In genomic region chrX:48033766-48034143, GRCm38 (mm10) we compare ENCODE assay signal across 8 mouse cellular contexts. TPM values are rescaled to one million over a fixed set of nuclear protein-coding genes. Genes with fewer than 3 reads are reported as not detected.
DNase-seq lines count a peak whose midpoint lies in the region; ATAC-seq and TF ChIP-seq lines count a peak whose summit lies in the region.

No protein-coding gene starts in this region.

- no peak overlapping the region for H3K9ac ChIP-seq in lung, postnatal 0 days (replicated peaks; ENCODE audit: low read depth)
- no peak overlapping the region; the same call in 1 of the 2 replicates for H3K9ac ChIP-seq in forebrain, embryonic 16.5 days (replicated peaks; ENCODE audit: low read depth, low read length)
- peak overlapping the region; percentile 67; the same call in 1 of the 2 replicates for H3K9ac ChIP-seq in limb, embryonic 11.5 days (ENCODE audit: low read length)
- H3K9ac ChIP-seq in stomach, embryonic 16.5 days (ENCODE audit: low read length): peak overlapping the region; percentile 64; the same call in 1 of the 2 replicates

- no peak for TF ChIP-seq CTCF in lung, postnatal 0 days (IDR thresholded peaks at IDR 0.05)

- WGBS in lung, postnatal 0 days: 18% methylated on average over 5 of the region's 11 CpGs
- WGBS in forebrain, embryonic 16.5 days: 26% methylated on average over 11 of the region's 11 CpGs
- WGBS in limb, embryonic 11.5 days: 28% methylated on average over 11 of the region's 11 CpGs
- WGBS in stomach, embryonic 16.5 days: 26% methylated on average over 11 of the region's 11 CpGs

- H3K36me3 ChIP-seq in lung, postnatal 0 days (ENCODE audit: insufficient read depth, low read length): no peaks in the 10 kb centered on the region
- no peaks in the 10 kb centered on the region for H3K36me3 ChIP-seq in forebrain, embryonic 16.5 days (ENCODE audit: control insufficient read depth, insufficient read depth)
- no peaks in the 10 kb centered on the region for H3K36me3 ChIP-seq in limb, embryonic 11.5 days (ENCODE audit: control insufficient read depth, insufficient read depth, low read length)
- H3K36me3 ChIP-seq in stomach, embryonic 16.5 days (ENCODE audit: control insufficient read depth, insufficient read depth, low read length): no peaks in the 10 kb centered on the region

- H3K4me2 ChIP-seq in lung, postnatal 0 days (replicated peaks; ENCODE audit: low read depth, low read length): peak overlapping the region; percentile 68
- H3K4me2 ChIP-seq in forebrain, embryonic 16.5 days (ENCODE audit: low read length): peak overlapping the region; percentile 80
- peak overlapping the region; percentile 76 for H3K4me2 ChIP-seq in limb, embryonic 11.5 days (ENCODE audit: low read depth, severe bottlenecking)
- H3K4me2 ChIP-seq in stomach, embryonic 16.5 days (ENCODE audit: low read depth, low read length): peak overlapping the region; percentile 72

- no peaks in the 10 kb centered on the region for H3K27me3 ChIP-seq in lung, postnatal 0 days (replicated peaks; ENCODE audit: insufficient read depth, low read length)
- no peaks in the 10 kb centered on the region; the same call in 1 of the 2 replicates for H3K27me3 ChIP-seq in forebrain, embryonic 16.5 days (replicated peaks; ENCODE audit: control insufficient read depth, insufficient read depth, low read length)
- no peaks in the 10 kb centered on the region for H3K27me3 ChIP-seq in limb, embryonic 11.5 days (ENCODE audit: control insufficient read depth, insufficient read depth, low read length)
- H3K27me3 ChIP-seq in stomach, embryonic 16.5 days (ENCODE audit: control insufficient read depth, insufficient read depth, low read length): peaks cover 5% of the 10 kb centered on the region; the same call in 1 of the 2 replicates

- no peak for DNase-seq in lung, postnatal 0 days (ENCODE audit: low spot score)
- DNase-seq in lung, adult 18-20 months: no peak
- no peak for DNase-seq in limb, embryonic 11.5 days (ENCODE audit: low spot score)
- no peak for DNase-seq in urinary bladder, postnatal 14 days (ENCODE audit: low spot score)
- no peak for DNase-seq in cerebellum, postnatal 14 days
- no peak for DNase-seq in right cerebral cortex, postnatal 10 days (ENCODE audit: low spot score in 2 of 2)

- ATAC-seq in lung, postnatal 0 days: no peak
- ATAC-seq in forebrain, embryonic 16.5 days: no peak
- ATAC-seq in limb, embryonic 11.5 days (ENCODE audit: insufficient number of reproducible peaks, low FRiP score, low TSS enrichment, low read depth): no peak
- no peak for ATAC-seq in stomach, embryonic 16.5 days (ENCODE audit: insufficient read depth, low FRiP score)

- H3K27ac ChIP-seq in lung, postnatal 0 days (ENCODE audit: low read length): no peak overlapping the region
- H3K27ac ChIP-seq in forebrain, embryonic 16.5 days (ENCODE audit: low read length): no peak overlapping the region
- no peak overlapping the region for H3K27ac ChIP-seq in limb, embryonic 11.5 days (replicated peaks; ENCODE audit: low read depth, low read length)
- H3K27ac ChIP-seq in stomach, embryonic 16.5 days (ENCODE audit: low read length): no peak overlapping the region

- peak overlapping the region; percentile 41 for H3K4me3 ChIP-seq in lung, postnatal 0 days (ENCODE audit: low read depth, low read length)
- H3K4me3 ChIP-seq in forebrain, embryonic 16.5 days (replicated peaks; ENCODE audit: low read length): peak overlapping the region; percentile 50
- H3K4me3 ChIP-seq in limb, embryonic 11.5 days (ENCODE audit: low read depth, low read length): peak overlapping the region; percentile 46
- peak overlapping the region; percentile 49 for H3K4me3 ChIP-seq in stomach, embryonic 16.5 days (replicated peaks; ENCODE audit: low read length)

- no peaks in the 10 kb centered on the region for H3K4me1 ChIP-seq in lung, postnatal 0 days (ENCODE audit: insufficient read depth, low read depth, low read length)
- H3K4me1 ChIP-seq in forebrain, embryonic 16.5 days (replicated peaks; ENCODE audit: control insufficient read depth, insufficient read depth, low read length): peaks cover 6% of the 10 kb centered on the region; the same call in 1 of the 2 replicates
- H3K4me1 ChIP-seq in limb, embryonic 11.5 days (ENCODE audit: control insufficient read depth, insufficient read depth, low read length): no peaks in the 10 kb centered on the region
- H3K4me1 ChIP-seq in stomach, embryonic 16.5 days (ENCODE audit: control insufficient read depth, insufficient read depth, low read length): no peaks in the 10 kb centered on the region

- TF ChIP-seq EP300 in lung, postnatal 0 days (IDR thresholded peaks at IDR 0.05): no peak

- no peaks in the 10 kb centered on the region for H3K9me3 ChIP-seq in lung, postnatal 0 days (ENCODE audit: low read length)
- H3K9me3 ChIP-seq in forebrain, embryonic 16.5 days (ENCODE audit: control insufficient read depth, low read length): no peaks in the 10 kb centered on the region
- no peaks in the 10 kb centered on the region for H3K9me3 ChIP-seq in limb, embryonic 11.5 days (ENCODE audit: control insufficient read depth, low read length)
- H3K9me3 ChIP-seq in stomach, embryonic 16.5 days (replicated peaks; ENCODE audit: control insufficient read depth, low read length): no peaks in the 10 kb centered on the region

RNA-seq across cellular contexts. Expression of gene Apln, which starts 0.9 kb away (rescaled TPM):
- polyA plus RNA-seq in lung, postnatal 0 days (2015; fragmentation: Nextera tagmentation; extraction: Ambion mirVana): 12.7 and 12.9 TPM in 2 replicates
- polyA plus RNA-seq in forebrain, embryonic 16.5 days (2015; fragmentation: Nextera tagmentation; extraction: Ambion mirVana): 5.7 and 5.9 TPM in 2 replicates
- 3.3 and 4.8 TPM in 2 replicates for polyA plus RNA-seq in limb, embryonic 11.5 days (2014; fragmentation: Nextera tagmentation; extraction: Ambion mirVana)
- polyA plus RNA-seq in stomach, embryonic 16.5 days (2015; fragmentation: Nextera tagmentation; extraction: Ambion mirVana): 5.1 and 6.5 TPM in 2 replicates

Comparison
In these comparisons a context has a peak if more than half of its experiments do, and no peak if none do; other contexts are left out.
1. H3K9ac ChIP-seq: peak in limb, embryonic 11.5 days (single experiment) and stomach, embryonic 16.5 days (single experiment); none in lung, postnatal 0 days (single experiment) and forebrain, embryonic 16.5 days (single experiment).
2. Peak in every context shown above with its lines, with median percentiles within 50 percentile points of each other: H3K4me2 ChIP-seq and H3K4me3 ChIP-seq.